Mouse (Mus musculus): Measurements from ENCODE around the gene Zmynd10.

Gene Zmynd10

GRCm38 (mm10) chr9:107599842-107600241, 52.7 kb downstream of the Zmynd10 start:
- DNase-seq (ENCODE audit: inconsistent age in 2 of 2, low spot score in 1 of 2): no peak

GRCm38 (mm10) chr9:107600745-107601144, 53.6 kb downstream of the Zmynd10 start:
- DNase-seq (ENCODE audit: inconsistent age in 2 of 2, low spot score in 1 of 2): no peak

Measured in adrenal gland, adult (tissue).